Mouse (Mus musculus) liver, embryonic 12.5 days (tissue): ENCODE measurements around the gene Sox5. TPM values are rescaled to one million over a fixed set of nuclear protein-coding genes. Genes with fewer than 3 reads are reported as not detected.

Experiments used
- ATAC-seq: fragments of 200-750 bp; cut with Nextera tagmentation; 2 replicates; pipeline ENCODE4 v1.8.0; 2017; ENCODE audit warnings: moderate number of reproducible peaks, mild to moderate bottlenecking, moderate library complexity
- H3K27ac ChIP-seq: fragments of 300-500 bp; sonication (generic); 2 replicates; pipeline ENCODE4 v1.5.1; 2016; ENCODE audit warnings: mild to moderate bottlenecking
- H3K27me3 ChIP-seq: fragments of 300-500 bp; sonication (generic); replicated peaks from 2 replicates; pipeline ENCODE4 v1.6.1; 2016; ENCODE audit warnings: mild to moderate bottlenecking, moderate library complexity
- H3K36me3 ChIP-seq: fragments of 300-500 bp; sonication (generic); 2 replicates; pipeline ENCODE4 v1.6.1; 2016; ENCODE audit warnings: mild to moderate bottlenecking, moderate library complexity
- H3K4me1 ChIP-seq: fragments of 300-500 bp; sonication (generic); 2 replicates; pipeline ENCODE4 v1.6.1; 2016
- H3K4me2 ChIP-seq: fragments of 300-500 bp; sonication (generic); 2 replicates; pipeline ENCODE4 v1.6.1; 2016; ENCODE audit warnings: mild to moderate bottlenecking, moderate library complexity
- H3K4me3 ChIP-seq: fragments of 300-500 bp; sonication (generic); 2 replicates; pipeline ENCODE4 v1.5.1; 2016; ENCODE audit warnings: mild to moderate bottlenecking, moderate library complexity
- H3K9ac ChIP-seq: fragments of 300-500 bp; sonication (generic); 2 replicates; pipeline ENCODE4 v1.6.1; 2016; ENCODE audit warnings: mild to moderate bottlenecking, moderate library complexity
- H3K9me3 ChIP-seq: fragments of 300-500 bp; sonication (generic); replicated peaks from 2 replicates; pipeline ENCODE4 v1.6.1; 2016; ENCODE audit warnings: mild to moderate bottlenecking, moderate library complexity
- WGBS: fragments of 180-500 bp; shearing (Covaris S2); methylation state at CpG from one replicate; pipeline ENCODE4 v1.1.7; 2016; ENCODE audit not compliant: insufficient replicate concordance; 5-methylcytosine and 5-hydroxymethylcytosine counted together
- polyA plus RNA-seq: library from polyadenylated mRNA; unstranded; fragments of >200 nt; fragmentation: Nextera tagmentation; extraction: Ambion mirVana; gene quantifications from 2 replicates; pipeline ENCODE4 v1.2.1, GENCODE M21; 2016

Sox5 gene
- polyA plus RNA-seq, 1 experiment from 2014 or later = 6.2 TPM

DNA sequence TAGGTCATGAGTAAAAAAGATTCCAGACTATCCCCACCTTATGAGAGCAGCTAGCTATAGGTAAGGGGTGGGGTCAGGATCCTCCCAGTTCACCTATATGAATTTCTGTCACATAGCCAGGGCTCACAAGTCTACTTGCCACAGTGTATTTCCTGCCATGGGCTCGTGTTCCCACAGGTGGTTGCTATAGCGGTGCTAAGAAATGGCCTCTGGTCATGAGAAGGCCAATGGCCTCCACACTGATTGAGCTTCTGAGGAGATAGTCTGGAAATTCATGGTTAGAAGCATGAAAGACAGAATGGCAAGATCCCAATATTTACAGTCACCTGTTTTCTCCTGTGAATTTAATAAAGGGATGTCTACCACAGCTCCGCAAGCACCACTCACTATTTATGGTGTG lies 737.4 kb downstream of the Sox5 start:
- Histone ChIP-seq H3K27me3 (no peaks in the 10 kb centered on the region), H3K4me3 (no peak overlapping the region), H3K9ac (no peak overlapping the region), H3K27ac (no peak overlapping the region), H3K9me3 (no peaks in the 10 kb centered on the region), H3K4me2 (no peak overlapping the region), H3K4me1 (no peaks in the 10 kb centered on the region), H3K36me3 (no peaks in the 10 kb centered on the region)
- WGBS = 70% methylated on average over 3 of the region's 3 CpGs
- no peak for ATAC-seq

DNA sequence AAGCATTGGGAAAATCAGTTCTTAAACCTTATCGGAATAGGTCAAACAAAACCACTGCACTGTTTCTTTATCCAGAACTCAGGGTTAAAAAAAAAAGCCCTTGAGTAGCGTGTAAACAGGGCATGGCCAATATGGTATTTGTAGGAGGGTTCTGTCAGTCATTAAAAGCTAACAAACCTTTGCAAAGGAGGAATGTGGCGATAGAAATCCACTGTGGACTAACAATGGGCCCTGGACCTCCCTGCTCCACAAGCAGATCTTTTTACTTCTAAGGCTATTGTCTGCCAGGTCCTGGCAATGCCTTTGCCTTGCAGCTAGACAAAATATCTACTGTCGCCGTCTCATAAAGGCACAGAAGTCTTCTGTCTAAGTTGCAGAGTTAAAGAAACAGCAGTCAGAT lies 738.8 kb downstream of the Sox5 start:
- Histone ChIP-seq H3K4me1 (no peaks in the 10 kb centered on the region), H3K27ac (no peak overlapping the region), H3K4me2 (no peak overlapping the region), H3K27me3 (no peaks in the 10 kb centered on the region), H3K4me3 (no peak overlapping the region), H3K36me3 (no peaks in the 10 kb centered on the region), H3K9me3 (no peaks in the 10 kb centered on the region), H3K9ac (no peak overlapping the region)
- no peak for ATAC-seq
- WGBS = 66% methylated on average over 5 of the region's 5 CpGs

DNA sequence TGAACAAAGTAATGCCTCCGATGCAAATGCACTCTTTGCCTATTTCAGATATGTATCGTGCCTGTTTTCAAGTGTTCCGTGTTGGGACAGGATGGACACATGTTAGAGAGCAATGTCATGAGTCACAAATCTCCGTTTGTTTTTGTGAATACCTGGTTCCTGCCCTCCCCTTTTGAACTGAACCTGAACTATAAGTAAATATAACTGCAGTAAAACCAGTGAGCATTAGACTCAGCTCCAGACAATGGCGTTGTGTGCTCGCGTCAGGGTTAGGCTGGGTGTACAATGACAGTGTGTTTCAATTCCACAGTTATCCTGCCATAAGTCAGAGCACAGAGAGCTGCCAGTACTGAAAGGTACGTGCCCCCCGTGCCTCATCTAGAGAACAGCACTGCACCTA lies 739.8 kb downstream of the Sox5 start:
- Histone ChIP-seq H3K4me2 (no peak overlapping the region), H3K9me3 (no peaks in the 10 kb centered on the region), H3K4me1 (no peaks in the 10 kb centered on the region), H3K27me3 (no peaks in the 10 kb centered on the region), H3K27ac (no peak overlapping the region), H3K36me3 (no peaks in the 10 kb centered on the region), H3K9ac (no peak overlapping the region), H3K4me3 (no peak overlapping the region)
- WGBS = 70% methylated on average over 9 of the region's 9 CpGs
- no peak for ATAC-seq

GRCm38 (mm10) chr6:144041188-144041587 lies 740.6 kb downstream of the Sox5 start:
- H3K4me1 ChIP-seq = no peaks in the 10 kb centered on the region
- no peaks in the 10 kb centered on the region for H3K27me3 ChIP-seq
- no peak for ATAC-seq
- WGBS = 59% methylated on average over 5 of the region's 5 CpGs
- H3K4me2 ChIP-seq = no peak overlapping the region
- H3K36me3 ChIP-seq = no peaks in the 10 kb centered on the region
- H3K9ac ChIP-seq = no peak overlapping the region
- H3K27ac ChIP-seq = no peak overlapping the region
- no peaks in the 10 kb centered on the region for H3K9me3 ChIP-seq
- no peak overlapping the region for H3K4me3 ChIP-seq

DNA sequence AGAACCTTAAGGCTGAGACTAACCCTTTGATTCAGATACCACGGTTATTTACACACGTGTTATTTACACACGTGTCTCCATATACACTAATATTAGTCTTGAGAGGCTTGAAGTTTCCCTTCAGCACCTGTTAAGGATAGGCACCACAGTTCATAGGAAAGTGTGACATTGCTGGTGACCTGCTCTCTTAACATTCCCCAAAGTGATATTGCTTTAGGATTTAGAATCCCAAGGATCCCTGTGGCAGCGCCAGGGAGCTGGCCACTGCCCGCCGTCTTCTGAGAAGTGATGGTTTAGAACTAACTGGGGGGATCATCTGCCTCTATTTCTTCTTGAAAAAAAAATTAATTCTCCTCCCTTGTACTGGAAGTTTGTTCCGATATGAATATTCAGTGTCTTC lies 741.4 kb downstream of the Sox5 start:
- H3K27me3 ChIP-seq = no peaks in the 10 kb centered on the region
- no peak overlapping the region for H3K4me3 ChIP-seq
- WGBS = 84% methylated on average over 7 of the region's 7 CpGs
- H3K36me3 ChIP-seq = no peaks in the 10 kb centered on the region
- no peak overlapping the region for H3K4me2 ChIP-seq
- no peak overlapping the region for H3K9ac ChIP-seq
- no peaks in the 10 kb centered on the region for H3K4me1 ChIP-seq
- no peak overlapping the region for H3K27ac ChIP-seq
- no peaks in the 10 kb centered on the region for H3K9me3 ChIP-seq
- no peak for ATAC-seq

GRCm38 (mm10) chr6:144039221-144039620 lies 742.6 kb downstream of the Sox5 start:
- H3K27ac ChIP-seq = no peak overlapping the region
- H3K4me2 ChIP-seq = no peak overlapping the region
- ATAC-seq = no peak
- H3K36me3 ChIP-seq = no peaks in the 10 kb centered on the region
- no peak overlapping the region for H3K4me3 ChIP-seq
- no peaks in the 10 kb centered on the region for H3K27me3 ChIP-seq
- no peaks in the 10 kb centered on the region for H3K4me1 ChIP-seq
- H3K9me3 ChIP-seq = no peaks in the 10 kb centered on the region
- 54% methylated on average over 7 of the region's 7 CpGs for WGBS
- no peak overlapping the region for H3K9ac ChIP-seq

DNA sequence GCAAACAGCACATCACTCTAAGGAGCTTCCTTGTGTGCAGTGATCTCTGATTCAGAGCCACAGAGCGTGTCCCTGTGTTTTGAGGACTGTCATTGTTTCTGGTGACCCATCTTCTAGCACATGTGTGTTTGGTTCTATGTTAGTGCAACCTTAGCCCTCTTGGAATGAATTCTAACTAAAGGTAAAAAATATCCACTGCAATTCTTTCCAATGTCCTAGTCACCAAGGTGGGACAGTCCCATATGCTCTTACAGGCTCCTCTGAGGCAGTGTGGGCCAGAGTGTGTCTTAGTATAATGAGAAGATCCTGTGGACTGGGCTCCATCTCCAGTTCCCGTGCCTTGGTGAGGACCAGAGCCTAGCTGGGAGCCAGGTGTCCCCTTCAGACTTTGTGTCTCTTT lies 748.6 kb downstream of the Sox5 start:
- ATAC-seq = no peak
- H3K4me2 ChIP-seq = no peak overlapping the region
- no peak overlapping the region for H3K4me3 ChIP-seq
- H3K27ac ChIP-seq = no peak overlapping the region
- no peaks in the 10 kb centered on the region for H3K4me1 ChIP-seq
- 67% methylated on average over 2 of the region's 2 CpGs for WGBS
- H3K9ac ChIP-seq = no peak overlapping the region
- H3K27me3 ChIP-seq = no peaks in the 10 kb centered on the region
- H3K36me3 ChIP-seq = no peaks in the 10 kb centered on the region
- H3K9me3 ChIP-seq = no peaks in the 10 kb centered on the region

DNA sequence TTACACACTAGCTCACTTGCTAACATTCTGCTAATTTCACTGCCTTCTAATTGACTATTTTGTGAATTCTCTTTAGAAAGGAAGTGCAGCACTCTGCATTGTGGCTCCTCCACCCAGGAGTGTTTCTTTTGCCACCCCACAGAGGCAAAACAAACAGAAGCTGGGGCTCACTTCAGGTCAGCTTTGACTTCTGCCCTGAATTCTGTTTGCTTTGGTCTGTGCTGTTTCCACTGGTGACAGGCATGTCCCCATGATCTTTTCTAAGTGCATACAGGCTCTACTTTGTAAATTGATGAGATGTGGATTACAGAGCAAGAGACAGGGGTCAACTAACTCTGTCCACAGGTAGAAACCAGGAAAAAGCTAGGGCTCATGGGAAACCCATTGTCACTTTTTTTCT lies 764.8 kb downstream of the Sox5 start:
- no peak overlapping the region for H3K4me2 ChIP-seq
- H3K27me3 ChIP-seq = no peaks in the 10 kb centered on the region
- no peaks in the 10 kb centered on the region for H3K4me1 ChIP-seq
- no peaks in the 10 kb centered on the region for H3K36me3 ChIP-seq
- no peak for ATAC-seq
- H3K9ac ChIP-seq = no peak overlapping the region
- H3K27ac ChIP-seq = no peak overlapping the region
- H3K4me3 ChIP-seq = no peak overlapping the region
- H3K9me3 ChIP-seq = no peaks in the 10 kb centered on the region

GRCm38 (mm10) chr6:144011880-144012524 lies 769.8 kb downstream of the Sox5 start:
- Histone ChIP-seq H3K4me3 (no peak overlapping the region), H3K4me2 (no peak overlapping the region), H3K27ac (no peak overlapping the region), H3K36me3 (no peaks in the 10 kb centered on the region), H3K9ac (no peak overlapping the region), H3K4me1 (no peaks in the 10 kb centered on the region), H3K27me3 (no peaks in the 10 kb centered on the region), H3K9me3 (no peaks in the 10 kb centered on the region)
- no peak for ATAC-seq
- WGBS = 58% methylated on average over 14 of the region's 14 CpGs

- Histone ChIP-seq H3K4me2 (no peak overlapping the region), H3K4me1 (no peaks in the 10 kb centered on the region), H3K27me3 (no peaks in the 10 kb centered on the region), H3K9ac (no peak overlapping the region), H3K9me3 (no peaks in the 10 kb centered on the region), H3K36me3 (no peaks in the 10 kb centered on the region), H3K4me3 (no peak overlapping the region), H3K27ac (no peak overlapping the region)
- ATAC-seq = no peak
- WGBS = 45% methylated on average over 3 of the region's 3 CpGs
These were observed 770.8 kb downstream of the Sox5 start for GRCm38 (mm10) chr6:144010995-144011394.

GRCm38 (mm10) chr6:144010285-144010684 lies 771.5 kb downstream of the Sox5 start:
- H3K36me3 ChIP-seq = no peaks in the 10 kb centered on the region
- H3K27me3 ChIP-seq = no peaks in the 10 kb centered on the region
- H3K9ac ChIP-seq = no peak overlapping the region
- no peaks in the 10 kb centered on the region for H3K4me1 ChIP-seq
- ATAC-seq = no peak
- H3K4me3 ChIP-seq = no peak overlapping the region
- no peak overlapping the region for H3K4me2 ChIP-seq
- no peaks in the 10 kb centered on the region for H3K9me3 ChIP-seq
- no peak overlapping the region for H3K27ac ChIP-seq

GRCm38 (mm10) chr6:144005132-144005531 lies 776.6 kb downstream of the Sox5 start:
- Histone ChIP-seq H3K4me1 (no peaks in the 10 kb centered on the region), H3K36me3 (no peaks in the 10 kb centered on the region), H3K4me2 (no peak overlapping the region), H3K27me3 (no peaks in the 10 kb centered on the region), H3K27ac (no peak overlapping the region), H3K9ac (no peak overlapping the region), H3K9me3 (no peaks in the 10 kb centered on the region), H3K4me3 (no peak overlapping the region)
- WGBS = 72% methylated on average over 6 of the region's 6 CpGs
- ATAC-seq = no peak

DNA sequence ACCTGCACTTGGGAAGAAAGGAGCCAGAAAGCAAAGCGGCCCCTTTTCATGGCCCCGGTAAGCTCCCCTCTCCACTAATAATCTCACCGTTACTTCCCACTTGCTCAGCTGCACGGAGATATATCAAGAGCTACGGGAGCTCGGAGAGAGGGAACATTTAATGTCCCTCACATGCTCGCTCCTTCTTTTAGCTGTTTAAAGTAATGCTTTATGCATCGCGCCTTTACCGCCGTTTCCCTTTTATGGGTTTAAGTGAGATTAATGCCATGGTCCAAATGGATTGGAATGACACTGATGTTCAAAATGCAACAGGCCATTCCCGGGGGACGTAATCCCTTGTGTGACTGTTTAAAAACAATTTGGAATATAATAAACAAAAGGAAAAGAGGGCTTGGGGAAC lies 783.6 kb downstream of the Sox5 start:
- Histone ChIP-seq H3K27ac (no peak overlapping the region), H3K9me3 (no peaks in the 10 kb centered on the region), H3K36me3 (no peaks in the 10 kb centered on the region), H3K4me3 (no peak overlapping the region), H3K9ac (no peak overlapping the region), H3K4me2 (no peak overlapping the region), H3K27me3 (no peaks in the 10 kb centered on the region), H3K4me1 (no peaks in the 10 kb centered on the region)
- WGBS = 82% methylated on average over 13 of the region's 13 CpGs
- ATAC-seq = no peak
